Mouse (Mus musculus) heart, embryonic 12.5 days (tissue): ENCODE results near the gene Hs6st1. TPM values are rescaled to one million over a fixed set of nuclear protein-coding genes. Genes with fewer than 3 reads are reported as not detected.
"Not testable (repeated sequence)": the region's sequence is repeated elsewhere in the genome, so short reads cannot be mapped to it uniquely, and the experiment has no call there.

Experiments
- ATAC-seq: fragments of 200-750 bp; cut with Nextera tagmentation; 2 replicates; pipeline ENCODE4 v1.8.0; 2017; ENCODE audit warnings: moderate TSS enrichment, moderate library complexity; ENCODE audit not compliant: insufficient number of reproducible peaks, low FRiP score
- H3K27ac ChIP-seq: fragments of 300-500 bp; sonication (generic); 2 replicates; pipeline ENCODE4 v1.5.1; 2016; ENCODE audit warnings: mild to moderate bottlenecking, moderate library complexity; ENCODE audit not compliant: poor library complexity, severe bottlenecking
- H3K27me3 ChIP-seq: fragments of 300-500 bp; sonication (generic); replicated peaks from 2 replicates; pipeline ENCODE4 v1.6.1; 2016; ENCODE audit warnings: mild to moderate bottlenecking, moderate library complexity
- H3K36me3 ChIP-seq: fragments of 300-500 bp; sonication (generic); 2 replicates; pipeline ENCODE4 v1.6.1; 2016; ENCODE audit warnings: mild to moderate bottlenecking, moderate library complexity
- H3K4me1 ChIP-seq: fragments of 300-500 bp; sonication (generic); replicated peaks from 2 replicates; pipeline ENCODE4 v1.6.1; 2016; ENCODE audit warnings: mild to moderate bottlenecking
- H3K4me2 ChIP-seq: fragments of 300-500 bp; sonication (generic); 2 replicates; pipeline ENCODE4 v1.6.1; 2016; ENCODE audit warnings: mild to moderate bottlenecking, moderate library complexity
- H3K4me3 ChIP-seq: fragments of 300-500 bp; sonication (generic); 2 replicates; pipeline ENCODE4 v1.5.1; 2016; ENCODE audit warnings: mild to moderate bottlenecking
- H3K9ac ChIP-seq: fragments of 300-500 bp; sonication (generic); 2 replicates; pipeline ENCODE4 v1.6.1; 2016; ENCODE audit warnings: mild to moderate bottlenecking, moderate library complexity
- H3K9me3 ChIP-seq: fragments of 300-500 bp; sonication (generic); replicated peaks from 2 replicates; pipeline ENCODE4 v1.6.1; 2016; ENCODE audit warnings: mild to moderate bottlenecking, moderate library complexity
- WGBS: fragments of 180-500 bp; shearing (Covaris S2); methylation state at CpG from one replicate; pipeline ENCODE4 v1.1.7; 2016; 5-methylcytosine and 5-hydroxymethylcytosine counted together
- polyA plus RNA-seq: library from polyadenylated mRNA; unstranded; fragments of >200 nt; fragmentation: Nextera tagmentation; extraction: Ambion mirVana; gene quantifications from 2 replicates; pipeline ENCODE4 v1.2.1, GENCODE M21; 2016

Gene Hs6st1
- polyA plus RNA-seq: 13.0 and 15.3 TPM in 2 replicates

GRCm38 (mm10) chr1:36068076-36068475 lies at the start of gene Hs6st1:
Hs6st1 (plus strand) TSS chr1:36068400.
- Histone ChIP-seq H3K4me1 (peaks cover 66% of the 10 kb centered on the region), H3K27ac (peak within 1 kb of the TSS; percentile 63)

GRCm38 (mm10) chr1:36018617-36019016 lies 49.6 kb upstream of the Hs6st1 start:
- no peak for ATAC-seq
- 85% methylated on average over 4 of the region's 4 CpGs for WGBS
- H3K27me3 ChIP-seq: no peaks in the 10 kb centered on the region
- no peak overlapping the region for H3K27ac ChIP-seq
- H3K36me3 ChIP-seq: no peaks in the 10 kb centered on the region
- no peak overlapping the region for H3K4me2 ChIP-seq
- H3K9ac ChIP-seq: no peak overlapping the region
- peaks cover 32% of the 10 kb centered on the region for H3K4me1 ChIP-seq
- no peak overlapping the region for H3K4me3 ChIP-seq
- peaks cover 5% of the 10 kb centered on the region; the same call in 1 of the 2 replicates for H3K9me3 ChIP-seq

More at GRCm38 (mm10) chr1:36068076-36068475, at the start of gene Hs6st1:
- peak within 1 kb of the TSS; percentile 99 for H3K4me2 ChIP-seq
- peak; percentile 93 for ATAC-seq
- under 1% methylated on average over 55 of the region's 55 CpGs for WGBS
- 0 out of 2 replicates have a peak, but pooled peaks cover 10% of the 10 kb centered on the region for H3K36me3 ChIP-seq
- H3K27me3 ChIP-seq: no peaks in the 10 kb centered on the region
- H3K4me3 ChIP-seq: peak within 1 kb of the TSS; percentile 71
- H3K9ac ChIP-seq: peak within 1 kb of the TSS; percentile 84
- no peaks in the 10 kb centered on the region for H3K9me3 ChIP-seq

GRCm38 (mm10) chr1:36019161-36019560 lies 49.0 kb upstream of the Hs6st1 start:
- Histone ChIP-seq H3K9me3 (peaks cover 5% of the 10 kb centered on the region; the same call in 1 of the 2 replicates), H3K4me1 (peaks cover 27% of the 10 kb centered on the region), H3K4me3 (no peak overlapping the region), H3K9ac (no peak overlapping the region), H3K4me2 (no peak overlapping the region), H3K27ac (no peak overlapping the region), H3K27me3 (no peaks in the 10 kb centered on the region), H3K36me3 (no peaks in the 10 kb centered on the region)
- no peak for ATAC-seq
- WGBS: 89% methylated on average over 2 of the region's 2 CpGs

- 87% methylated on average over 4 of the region's 4 CpGs for WGBS
- peaks cover 5% of the 10 kb centered on the region; the same call in 1 of the 2 replicates for H3K9me3 ChIP-seq
- peaks cover 27% of the 10 kb centered on the region for H3K4me1 ChIP-seq
- H3K9ac ChIP-seq: no peak overlapping the region
- no peak for ATAC-seq
- H3K4me2 ChIP-seq: no peak overlapping the region
- no peak overlapping the region for H3K4me3 ChIP-seq
- H3K27me3 ChIP-seq: no peaks in the 10 kb centered on the region
- H3K36me3 ChIP-seq: no peaks in the 10 kb centered on the region
- H3K27ac ChIP-seq: no peak overlapping the region
These were observed 47.9 kb upstream of the Hs6st1 start for GRCm38 (mm10) chr1:36020315-36020714.

- H3K9ac ChIP-seq: no peak overlapping the region
- no peaks in the 10 kb centered on the region for H3K36me3 ChIP-seq
- H3K27ac ChIP-seq: no peak overlapping the region
- WGBS: 20% methylated on average over 10 of the region's 10 CpGs
- H3K27me3 ChIP-seq: no peaks in the 10 kb centered on the region
- peaks cover 13% of the 10 kb centered on the region for H3K4me1 ChIP-seq
- 0 out of 2 replicates have a peak, but pooled peaks have one; percentile 42 for ATAC-seq
- no peak overlapping the region for H3K4me3 ChIP-seq
- no peak overlapping the region; the same call in 1 of the 2 replicates for H3K4me2 ChIP-seq
- H3K9me3 ChIP-seq: no peaks in the 10 kb centered on the region
These were observed 37.8 kb upstream of the Hs6st1 start for GRCm38 (mm10) chr1:36030421-36030821.

GRCm38 (mm10) chr1:36038769-36039168 lies 29.4 kb upstream of the Hs6st1 start:
- Histone ChIP-seq H3K9ac (no peak overlapping the region), H3K4me2 (no peak overlapping the region), H3K9me3 (peaks cover 14% of the 10 kb centered on the region; the same call in 1 of the 2 replicates), H3K4me3 (no peak overlapping the region), H3K36me3 (no peaks in the 10 kb centered on the region), H3K27ac (no peak overlapping the region), H3K27me3 (no peaks in the 10 kb centered on the region), H3K4me1 (no peaks in the 10 kb centered on the region)
- no peak for ATAC-seq
- WGBS: 73% methylated on average over 8 of the region's 8 CpGs

- 77% methylated on average over 3 of the region's 3 CpGs for WGBS
- Histone ChIP-seq H3K4me3 (no peak overlapping the region), H3K4me2 (no peak overlapping the region), H3K9me3 (peaks cover 15% of the 10 kb centered on the region; the same call in 1 of the 2 replicates), H3K4me1 (no peaks in the 10 kb centered on the region), H3K9ac (no peak overlapping the region), H3K36me3 (no peaks in the 10 kb centered on the region), H3K27me3 (no peaks in the 10 kb centered on the region), H3K27ac (no peak overlapping the region)
- ATAC-seq: no peak
These were observed 26.1 kb upstream of the Hs6st1 start for GRCm38 (mm10) chr1:36042072-36042471.

GRCm38 (mm10) chr1:36043793-36044192 lies 24.4 kb upstream of the Hs6st1 start:
- ATAC-seq, H3K27ac ChIP-seq, H3K36me3 ChIP-seq, H3K27me3 ChIP-seq, H3K9ac ChIP-seq, H3K4me1 ChIP-seq, H3K4me3 ChIP-seq, H3K4me2 ChIP-seq: not testable (repeated sequence)
- 91% methylated on average over 5 of the region's 5 CpGs for WGBS
- H3K9me3 ChIP-seq: peaks cover 15% of the 10 kb centered on the region; the same call in 1 of the 2 replicates

- Histone ChIP-seq H3K4me2 (no peak overlapping the region), H3K4me1 (no peaks in the 10 kb centered on the region), H3K9ac (no peak overlapping the region), H3K4me3 (no peak overlapping the region), H3K27me3 (no peaks in the 10 kb centered on the region), H3K9me3 (peaks cover 15% of the 10 kb centered on the region; the same call in 1 of the 2 replicates), H3K27ac (no peak overlapping the region), H3K36me3 (no peaks in the 10 kb centered on the region)
- ATAC-seq: no peak
- WGBS: 88% methylated on average over 4 of the region's 4 CpGs
These were observed 23.9 kb upstream of the Hs6st1 start for GRCm38 (mm10) chr1:36044288-36044687.

GRCm38 (mm10) chr1:36052672-36053071 lies 15.5 kb upstream of the Hs6st1 start:
- Histone ChIP-seq H3K9ac (no peak overlapping the region), H3K36me3 (no peaks in the 10 kb centered on the region), H3K4me3 (no peak overlapping the region), H3K4me2 (no peak overlapping the region), H3K27me3 (no peaks in the 10 kb centered on the region), H3K9me3 (no peaks in the 10 kb centered on the region), H3K27ac (no peak overlapping the region), H3K4me1 (no peaks in the 10 kb centered on the region)
- ATAC-seq: no peak
- WGBS: 82% methylated on average over 5 of the region's 5 CpGs

- WGBS: 90% methylated on average over 2 of the region's 2 CpGs
These were observed 14.6 kb upstream of the Hs6st1 start for GRCm38 (mm10) chr1:36053566-36053965.

More at GRCm38 (mm10) chr1:36053566-36053965, 14.6 kb upstream of the Hs6st1 start:
- Histone ChIP-seq H3K9ac (no peak overlapping the region), H3K9me3 (no peaks in the 10 kb centered on the region), H3K4me3 (no peak overlapping the region), H3K4me2 (no peak overlapping the region), H3K27me3 (no peaks in the 10 kb centered on the region), H3K4me1 (no peaks in the 10 kb centered on the region), H3K27ac (no peak overlapping the region), H3K36me3 (no peaks in the 10 kb centered on the region)
- ATAC-seq: no peak
